ENCODE assay signal across 8 mouse cellular contexts in genomic region chr8:128551421-128552139, GRCm38 (mm10).
DNase-seq lines count a peak whose midpoint lies in the region; ATAC-seq and TF ChIP-seq lines count a peak whose summit lies in the region.

No protein-coding gene starts in this region.

- no peaks in the 10 kb centered on the region for H3K36me3 ChIP-seq in kidney, embryonic 16.5 days (ENCODE audit: insufficient read depth, low read length)
- H3K36me3 ChIP-seq in liver, embryonic 13.5 days: no peaks in the 10 kb centered on the region
- no peaks in the 10 kb centered on the region for H3K36me3 ChIP-seq in thymus, adult 2 months (ENCODE audit: control insufficient read depth, insufficient read depth, low read length)

- H3K4me1 ChIP-seq in kidney, embryonic 16.5 days (ENCODE audit: insufficient read depth, low read length): peaks cover 3% of the 10 kb centered on the region; the same call in 1 of the 2 replicates
- H3K4me1 ChIP-seq in liver, embryonic 13.5 days (replicated peaks): no peaks in the 10 kb centered on the region
- H3K4me1 ChIP-seq in thymus, adult 2 months (replicated peaks; ENCODE audit: control insufficient read depth, insufficient read depth, low read length): no peaks in the 10 kb centered on the region

- DNase-seq in 416B (ENCODE audit: low read depth): peak; percentile 71
- peak; percentile 57 for DNase-seq in R1 (ENCODE audit: low read depth, low spot score)
- peak; percentile 83 to 85 for DNase-seq in cerebellum, postnatal 10 days
- peak; percentile 16 to 72 for DNase-seq in frontal cortex, postnatal 14 days (ENCODE audit: low spot score in 2 of 2)
- DNase-seq in liver, embryonic 13.5 days: peak; percentile 18
- DNase-seq in ovary, adult 18-20 months (ENCODE audit: low spot score): peak; percentile 20
- DNase-seq in thymus, adult 2 months: peak; percentile 71

- no peak overlapping the region for H3K4me3 ChIP-seq in kidney, embryonic 16.5 days (ENCODE audit: low read length)
- H3K4me3 ChIP-seq in liver, embryonic 13.5 days (replicated peaks): no peak overlapping the region
- H3K4me3 ChIP-seq in thymus, adult 2 months (ENCODE audit: control insufficient read depth, insufficient read depth, low read length): no peak overlapping the region

- peak; percentile 54; the same call in 1 of the 2 replicates for ATAC-seq in kidney, embryonic 16.5 days (ENCODE audit: low FRiP score, low TSS enrichment)
- no peak for ATAC-seq in liver, embryonic 13.5 days (ENCODE audit: low read depth)

- H3K27me3 ChIP-seq in kidney, embryonic 16.5 days (ENCODE audit: insufficient read depth, low read length): no peaks in the 10 kb centered on the region
- H3K27me3 ChIP-seq in liver, embryonic 13.5 days: no peaks in the 10 kb centered on the region
- no peaks in the 10 kb centered on the region for H3K27me3 ChIP-seq in thymus, adult 2 months (ENCODE audit: control insufficient read depth, insufficient read depth, low read length)

- WGBS in kidney, embryonic 16.5 days: 46% methylated on average over 15 of the region's 15 CpGs
- WGBS in liver, embryonic 13.5 days (ENCODE audit: insufficient replicate concordance): 47% methylated on average over 15 of the region's 15 CpGs
- WGBS in thymus, adult 2 months: 55% methylated on average over 15 of the region's 15 CpGs

- TF ChIP-seq CTCF in thymus, adult 2 months (IDR thresholded peaks at IDR 0.05; ENCODE audit: borderline replicate concordance, control insufficient read depth, extremely low read depth, insufficient read depth, low read length, poor library complexity): peak; percentile 70; the same call in 1 of the 2 replicates

- H3K27ac ChIP-seq in kidney, embryonic 16.5 days (ENCODE audit: low read length): no peak overlapping the region
- H3K27ac ChIP-seq in liver, embryonic 13.5 days: no peak overlapping the region
- H3K27ac ChIP-seq in thymus, adult 2 months (ENCODE audit: control insufficient read depth, insufficient read depth, low read length): no peak overlapping the region

- no peak overlapping the region for H3K4me2 ChIP-seq in kidney, embryonic 16.5 days (replicated peaks; ENCODE audit: low read depth, low read length)
- no peak overlapping the region for H3K4me2 ChIP-seq in liver, embryonic 13.5 days

- no peak for TF ChIP-seq POLR2A in thymus, adult 2 months (IDR thresholded peaks at IDR 0.05; ENCODE audit: control insufficient read depth, extremely low read depth, insufficient read depth, low read length, poor library complexity)

- H3K9ac ChIP-seq in kidney, embryonic 16.5 days (replicated peaks; ENCODE audit: low read length): no peak overlapping the region
- H3K9ac ChIP-seq in liver, embryonic 13.5 days: no peak overlapping the region

- no peaks in the 10 kb centered on the region for H3K9me3 ChIP-seq in kidney, embryonic 16.5 days (ENCODE audit: low read length)
- H3K9me3 ChIP-seq in liver, embryonic 13.5 days (replicated peaks): no peaks in the 10 kb centered on the region

Comparison
In these comparisons a context has a peak if more than half of its experiments do, and no peak if none do; other contexts are left out.
1. DNase-seq: peak in every context shown above with its lines; median percentile 84 in cerebellum, postnatal 10 days; 71 in 416B; 71 in thymus, adult 2 months; 57 in R1; 44 in frontal cortex, postnatal 14 days; 20 in ovary, adult 18-20 months; 18 in liver, embryonic 13.5 days.